Mouse (Mus musculus) heart, embryonic 11.5 days (tissue): ENCODE data around the gene Bptf. TPM values are rescaled to one million over a fixed set of nuclear protein-coding genes. Genes with fewer than 3 reads are reported as not detected.

Source experiments
- ATAC-seq: fragments of 200-750 bp; cut with Nextera tagmentation; replicated peaks from 2 replicates; pipeline ENCODE4 v1.8.0; 2017; ENCODE audit warnings: moderate library complexity; ENCODE audit not compliant: insufficient number of reproducible peaks, low FRiP score, low TSS enrichment
- H3K27ac ChIP-seq: fragments of 300-500 bp; sonication (generic); 2 replicates; pipeline ENCODE4 v1.5.1; 2014; ENCODE audit warnings: mild to moderate bottlenecking, low read depth, low read length
- H3K27me3 ChIP-seq: fragments of 300-500 bp; sonication (generic); 2 replicates; pipeline ENCODE4 v1.6.1; 2014; ENCODE audit warnings: mild to moderate bottlenecking, low read length, mixed read lengths; ENCODE audit not compliant: control insufficient read depth, insufficient read depth
- H3K36me3 ChIP-seq: fragments of 300-500 bp; sonication (generic); 2 replicates; pipeline ENCODE4 v1.6.1; 2014; ENCODE audit warnings: mild to moderate bottlenecking, low read length, moderate library complexity, mixed read lengths; ENCODE audit not compliant: control insufficient read depth, insufficient read depth
- H3K4me1 ChIP-seq: fragments of 300-500 bp; sonication (generic); 2 replicates; pipeline ENCODE4 v1.6.1; 2014; ENCODE audit warnings: low read length; ENCODE audit not compliant: control insufficient read depth, insufficient read depth
- H3K4me2 ChIP-seq: fragments of 300-500 bp; sonication (generic); 2 replicates; pipeline ENCODE4 v1.6.1; 2014; ENCODE audit warnings: mild to moderate bottlenecking, moderate library complexity
- H3K4me3 ChIP-seq: fragments of 300-500 bp; sonication (generic); 2 replicates; pipeline ENCODE4 v1.5.1; 2014; ENCODE audit warnings: low read depth, low read length
- H3K9ac ChIP-seq: fragments of 300-500 bp; sonication (generic); 2 replicates; pipeline ENCODE4 v1.6.1; 2014; ENCODE audit warnings: mild to moderate bottlenecking, low read depth, low read length, moderate library complexity
- H3K9me3 ChIP-seq: fragments of 300-500 bp; sonication (generic); replicated peaks from 2 replicates; pipeline ENCODE4 v1.6.1; 2016; ENCODE audit warnings: low read length; ENCODE audit not compliant: control insufficient read depth
- WGBS: fragments of 180-500 bp; shearing (Covaris S2); extraction: QIAGEN DNeasy Blood & Tissue Kit; methylation state at CpG from one replicate; pipeline ENCODE4 v1.1.7; 2014; ENCODE audit not compliant: insufficient replicate concordance; 5-methylcytosine and 5-hydroxymethylcytosine counted together
- polyA plus RNA-seq: library from polyadenylated mRNA; unstranded; fragments of >200 nt; fragmentation: Nextera tagmentation; extraction: Ambion mirVana; gene quantifications from 2 replicates; pipeline ENCODE4 v1.2.1, GENCODE M21; 2014

The Bptf gene
- polyA plus RNA-seq, result 21.2 and 26.5 TPM in 2 replicates

- 1% methylated on average over 34 of the region's 94 CpGs for WGBS
These were observed at the start of gene Bptf for GRCm38 (mm10) chr11:107131749-107132421. Bptf (minus strand) TSS chr11:107132127.

GRCm38 (mm10) chr11:107161215-107161614 lies 29.3 kb upstream of the Bptf start:
- Histone ChIP-seq H3K4me2 (no peak overlapping the region), H3K9ac (no peak overlapping the region), H3K9me3 (no peaks in the 10 kb centered on the region; the same call in 1 of the 2 replicates), H3K27me3 (no peaks in the 10 kb centered on the region), H3K27ac (no peak overlapping the region), H3K4me1 (peaks cover 3% of the 10 kb centered on the region; the same call in 1 of the 2 replicates), H3K4me3 (no peak overlapping the region), H3K36me3 (peaks cover 3% of the 10 kb centered on the region)
- WGBS, result 75% methylated on average over 4 of the region's 4 CpGs
- ATAC-seq, result no peak

More at GRCm38 (mm10) chr11:107131749-107132421, at the start of gene Bptf:
- Histone ChIP-seq H3K9ac (peak within 1 kb of the TSS; percentile 81), H3K27ac (peak within 1 kb of the TSS; percentile 97), H3K4me1 (peaks cover 6% of the 10 kb centered on the region), H3K4me3 (peak within 1 kb of the TSS; percentile 80), H3K36me3 (no peaks in the 10 kb centered on the region), H3K9me3 (no peaks in the 10 kb centered on the region), H3K27me3 (no peaks in the 10 kb centered on the region), H3K4me2 (peak within 1 kb of the TSS; percentile 94)
- peak; percentile 95 for ATAC-seq

- no peak for ATAC-seq
- 53% methylated on average over 1 of the region's 1 CpGs for WGBS
- H3K4me2 ChIP-seq, result no peak overlapping the region
- no peak overlapping the region for H3K27ac ChIP-seq
- H3K4me1 ChIP-seq, result peaks cover 3% of the 10 kb centered on the region; the same call in 1 of the 2 replicates
- H3K36me3 ChIP-seq, result no peaks in the 10 kb centered on the region
- H3K9me3 ChIP-seq, result no peaks in the 10 kb centered on the region; the same call in 1 of the 2 replicates
- no peaks in the 10 kb centered on the region for H3K27me3 ChIP-seq
- no peak overlapping the region for H3K9ac ChIP-seq
- H3K4me3 ChIP-seq, result no peak overlapping the region
These were observed 27.1 kb upstream of the Bptf start for GRCm38 (mm10) chr11:107159034-107159433.

GRCm38 (mm10) chr11:107156977-107157642 lies 25.2 kb upstream of the Bptf start:
- ATAC-seq, result peak; percentile 55; the same call in 1 of the 2 replicates
- Histone ChIP-seq H3K9me3 (no peaks in the 10 kb centered on the region; the same call in 1 of the 2 replicates), H3K9ac (no peak overlapping the region), H3K4me1 (peaks cover 3% of the 10 kb centered on the region; the same call in 1 of the 2 replicates), H3K36me3 (no peaks in the 10 kb centered on the region), H3K4me3 (no peak overlapping the region), H3K4me2 (no peak overlapping the region), H3K27me3 (no peaks in the 10 kb centered on the region), H3K27ac (peak overlapping the region; percentile 48)
- 28% methylated on average over 5 of the region's 5 CpGs for WGBS

GRCm38 (mm10) chr11:107155292-107155691 lies 23.4 kb upstream of the Bptf start:
- 83% methylated on average over 5 of the region's 5 CpGs for WGBS
- peaks cover 3% of the 10 kb centered on the region; the same call in 1 of the 2 replicates for H3K4me1 ChIP-seq
- no peak overlapping the region for H3K4me3 ChIP-seq
- no peaks in the 10 kb centered on the region for H3K27me3 ChIP-seq
- ATAC-seq, result no peak
- H3K36me3 ChIP-seq, result no peaks in the 10 kb centered on the region
- no peaks in the 10 kb centered on the region; the same call in 1 of the 2 replicates for H3K9me3 ChIP-seq
- H3K27ac ChIP-seq, result no peak overlapping the region
- no peak overlapping the region for H3K4me2 ChIP-seq
- no peak overlapping the region for H3K9ac ChIP-seq

GRCm38 (mm10) chr11:107154431-107154830 lies 22.5 kb upstream of the Bptf start:
- no peak overlapping the region for H3K4me2 ChIP-seq
- no peak overlapping the region for H3K4me3 ChIP-seq
- no peaks in the 10 kb centered on the region for H3K27me3 ChIP-seq
- H3K4me1 ChIP-seq, result peaks cover 3% of the 10 kb centered on the region; the same call in 1 of the 2 replicates
- no peaks in the 10 kb centered on the region for H3K36me3 ChIP-seq
- H3K27ac ChIP-seq, result no peak overlapping the region
- no peaks in the 10 kb centered on the region; the same call in 1 of the 2 replicates for H3K9me3 ChIP-seq
- ATAC-seq, result no peak
- no peak overlapping the region for H3K9ac ChIP-seq
- WGBS, result 67% methylated on average over 7 of the region's 7 CpGs

GRCm38 (mm10) chr11:107153645-107154044 lies 21.7 kb upstream of the Bptf start:
- no peak overlapping the region for H3K4me2 ChIP-seq
- no peak overlapping the region for H3K9ac ChIP-seq
- no peak overlapping the region for H3K27ac ChIP-seq
- peaks cover 3% of the 10 kb centered on the region; the same call in 1 of the 2 replicates for H3K4me1 ChIP-seq
- no peak overlapping the region for H3K4me3 ChIP-seq
- 73% methylated on average over 5 of the region's 5 CpGs for WGBS
- no peaks in the 10 kb centered on the region for H3K27me3 ChIP-seq
- no peaks in the 10 kb centered on the region for H3K36me3 ChIP-seq
- no peak for ATAC-seq
- no peaks in the 10 kb centered on the region for H3K9me3 ChIP-seq

- Histone ChIP-seq H3K9me3 (no peaks in the 10 kb centered on the region), H3K4me1 (no peaks in the 10 kb centered on the region), H3K27me3 (no peaks in the 10 kb centered on the region), H3K27ac (no peak overlapping the region), H3K4me3 (no peak overlapping the region), H3K4me2 (no peak overlapping the region), H3K36me3 (no peaks in the 10 kb centered on the region), H3K9ac (no peak overlapping the region)
- WGBS, result 69% methylated on average over 7 of the region's 7 CpGs
- no peak for ATAC-seq
These were observed 19.9 kb upstream of the Bptf start for GRCm38 (mm10) chr11:107151809-107152208.
